Mouse (Mus musculus): ENCODE data around the gene Lsm2. TPM values are rescaled to one million over a fixed set of nuclear protein-coding genes. Genes with fewer than 3 reads are reported as not detected.
"Not testable (repeated sequence)": the region's sequence is repeated elsewhere in the genome, so short reads cannot be mapped to it uniquely, and the experiment has no call there.

The Lsm2 gene
- total RNA-seq, 2 experiments from 2014 or later: 35.9 to 38.5 TPM

DNA sequence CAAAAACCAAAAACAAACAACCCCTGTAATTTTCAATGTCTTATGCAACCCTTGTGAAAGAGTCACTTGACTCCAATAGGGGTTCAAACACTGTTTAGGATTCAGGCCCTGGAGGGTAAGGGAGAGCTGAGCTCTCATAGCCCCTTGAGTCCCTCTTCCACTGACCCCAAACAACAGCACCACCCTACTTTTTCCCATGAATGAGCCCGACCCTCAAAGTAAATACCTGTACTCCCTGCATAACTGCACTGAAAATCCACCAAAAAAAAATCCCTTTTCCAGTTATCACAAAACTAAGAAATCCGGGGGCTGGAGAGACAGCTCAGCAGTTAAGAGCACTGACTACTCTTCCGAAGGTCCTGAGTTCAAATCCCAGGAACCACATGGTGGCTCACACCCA lies 25.8 kb upstream of the Lsm2 start:
- DNase-seq: no peak
- intact Hi-C loops (cut with DNase I): no loop called here

DNA sequence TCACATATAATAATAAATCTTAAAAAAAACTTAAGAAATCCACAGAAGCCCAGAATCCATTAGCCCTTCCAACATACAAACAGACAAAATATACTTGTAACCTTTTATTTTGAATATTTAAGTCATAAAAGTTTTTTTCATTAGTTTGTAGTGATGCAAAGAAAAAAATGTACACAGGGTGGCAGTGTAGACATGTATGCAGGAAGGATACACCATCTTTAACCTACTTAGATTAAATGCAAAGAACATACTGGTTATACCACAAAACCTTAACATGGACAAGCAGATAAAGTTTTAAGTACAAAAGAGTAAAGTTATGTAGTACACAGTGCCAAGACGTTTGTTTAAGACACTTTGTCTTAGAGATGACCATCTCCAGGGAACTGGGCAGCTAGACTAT lies 25.3 kb upstream of the Lsm2 start:
- no peak for DNase-seq
- intact Hi-C loops (cut with DNase I): no loop called here

DNA sequence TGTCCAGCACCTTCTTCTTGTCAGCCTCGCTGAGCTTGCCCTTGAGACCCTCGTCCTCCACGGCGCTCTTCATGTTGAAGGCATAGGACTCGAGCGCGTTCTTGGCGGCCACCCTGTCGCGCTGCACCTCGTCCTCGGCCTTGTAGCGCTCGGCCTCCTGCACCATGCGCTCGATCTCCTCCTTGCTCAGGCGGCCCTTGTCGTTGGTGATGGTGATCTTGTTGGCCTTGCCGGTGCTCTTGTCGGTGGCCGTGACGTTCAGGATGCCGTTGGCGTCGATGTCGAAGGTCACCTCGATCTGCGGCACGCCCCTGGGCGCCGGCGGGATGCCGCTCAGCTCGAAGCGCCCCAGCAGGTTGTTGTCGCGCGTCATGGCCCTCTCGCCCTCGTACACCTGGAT lies 24.4 kb upstream of the Lsm2 start:
- DNase-seq; intact Hi-C loops (cut with DNase I): not testable (repeated sequence)

DNA sequence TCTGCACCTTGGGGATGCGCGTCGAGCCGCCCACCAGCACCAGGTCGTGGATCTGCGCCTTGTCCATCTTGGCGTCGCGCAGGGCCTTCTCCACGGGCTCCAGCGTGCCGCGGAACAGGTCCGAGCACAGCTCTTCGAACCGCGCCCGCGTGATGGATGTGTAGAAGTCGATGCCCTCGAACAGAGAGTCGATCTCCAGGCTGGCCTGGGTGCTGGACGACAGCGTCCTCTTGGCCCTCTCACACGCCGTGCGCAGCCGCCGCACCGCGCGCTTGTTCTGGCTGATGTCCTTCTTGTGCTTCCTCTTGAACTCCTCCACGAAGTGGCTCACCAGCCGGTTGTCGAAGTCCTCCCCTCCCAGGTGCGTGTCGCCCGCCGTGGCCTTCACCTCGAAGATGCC lies 23.7 kb upstream of the Lsm2 start:
- intact Hi-C loops (cut with DNase I); DNase-seq: not testable (repeated sequence)

DNA sequence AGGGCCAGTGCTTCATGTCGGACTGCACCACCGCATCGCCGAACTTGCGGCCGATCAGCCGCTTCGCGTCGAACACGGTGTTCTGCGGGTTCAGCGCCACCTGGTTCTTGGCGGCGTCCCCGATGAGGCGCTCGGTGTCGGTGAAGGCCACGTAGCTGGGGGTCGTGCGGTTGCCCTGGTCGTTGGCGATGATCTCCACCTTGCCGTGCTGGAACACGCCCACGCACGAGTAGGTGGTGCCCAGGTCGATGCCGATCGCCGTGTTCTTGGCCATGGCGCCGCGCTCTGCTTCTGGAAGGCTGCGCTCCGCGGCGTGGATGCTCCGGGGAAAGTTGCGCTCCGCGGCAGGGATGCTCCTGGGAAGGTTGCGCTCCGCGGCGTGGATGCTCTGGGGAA lies 22.9 kb upstream of the Lsm2 start:
- DNase-seq; intact Hi-C loops (cut with DNase I): not testable (repeated sequence)

DNA sequence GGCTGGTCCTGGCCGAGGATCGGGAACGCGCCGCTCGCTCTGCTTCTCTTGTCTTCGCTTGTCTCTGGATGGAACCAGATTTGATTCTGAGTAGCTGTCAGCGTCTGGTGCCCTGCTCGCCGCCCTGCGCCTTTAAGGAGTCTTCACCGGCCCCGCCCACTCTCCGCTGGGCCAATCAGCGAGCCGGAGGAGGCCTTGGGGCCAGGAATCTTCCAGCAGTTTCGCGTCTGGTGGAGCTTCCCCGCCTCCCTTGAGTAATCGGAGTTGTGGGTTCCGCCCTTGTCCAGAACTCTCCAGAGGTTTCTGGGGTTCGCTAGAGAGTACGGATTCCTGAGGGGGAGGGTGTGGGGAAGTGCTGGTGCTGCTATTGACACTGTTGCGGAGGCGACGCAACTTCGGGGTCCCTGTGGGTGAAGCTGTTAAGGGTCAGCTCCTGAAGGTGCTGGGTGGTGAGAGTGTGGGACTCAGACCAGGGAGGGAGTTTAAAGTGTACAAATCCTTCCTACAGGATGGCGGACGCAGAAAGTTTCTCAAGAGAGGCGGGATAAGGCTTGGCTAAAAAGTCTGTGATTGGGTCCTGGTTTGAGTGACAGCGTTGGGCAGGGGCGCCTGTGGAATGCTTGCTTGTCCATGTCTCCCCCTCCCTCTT lies 22.4 kb upstream of the Lsm2 start, which contains the start of gene Hspa1b:
TSS of gene Hspa1b (minus strand) at position 109 of the 649 bp plus-strand sequence.
- intact Hi-C loops (cut with DNase I): not testable (repeated sequence)
- DNase-seq: peak; percentile 69

DNA sequence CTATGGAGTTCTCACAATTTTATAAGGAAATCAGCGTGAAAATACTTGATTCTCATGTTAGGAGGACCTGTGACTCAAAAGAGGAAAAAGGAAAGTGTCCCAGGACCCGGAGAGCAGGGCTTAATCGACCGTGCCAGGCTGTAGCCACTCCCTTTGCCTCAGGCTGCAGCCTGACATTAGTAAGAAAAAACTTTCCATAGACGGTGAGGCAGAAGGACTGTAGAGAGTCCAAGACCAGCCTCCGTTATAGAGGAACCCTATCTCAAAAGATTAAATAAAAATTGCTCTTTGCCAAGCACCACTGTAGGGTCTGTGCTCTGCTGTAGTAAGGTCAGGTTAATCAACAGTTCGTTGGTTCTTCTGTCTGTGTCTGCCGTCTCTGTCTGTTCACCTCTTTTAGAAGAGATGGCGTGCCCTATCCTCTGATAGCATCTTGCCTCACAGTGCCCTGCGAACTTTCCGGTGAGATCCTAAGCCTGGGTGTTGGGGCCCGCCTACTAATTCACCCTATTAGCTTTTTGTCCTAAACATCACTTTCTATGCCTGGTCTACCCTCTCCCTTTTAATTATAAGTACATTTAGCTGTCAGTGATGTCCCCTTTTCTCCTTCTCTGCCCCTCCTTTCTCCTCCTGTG lies 21.7 kb upstream of the Lsm2 start:
- intact Hi-C loops (cut with DNase I): no loop called here

DNA sequence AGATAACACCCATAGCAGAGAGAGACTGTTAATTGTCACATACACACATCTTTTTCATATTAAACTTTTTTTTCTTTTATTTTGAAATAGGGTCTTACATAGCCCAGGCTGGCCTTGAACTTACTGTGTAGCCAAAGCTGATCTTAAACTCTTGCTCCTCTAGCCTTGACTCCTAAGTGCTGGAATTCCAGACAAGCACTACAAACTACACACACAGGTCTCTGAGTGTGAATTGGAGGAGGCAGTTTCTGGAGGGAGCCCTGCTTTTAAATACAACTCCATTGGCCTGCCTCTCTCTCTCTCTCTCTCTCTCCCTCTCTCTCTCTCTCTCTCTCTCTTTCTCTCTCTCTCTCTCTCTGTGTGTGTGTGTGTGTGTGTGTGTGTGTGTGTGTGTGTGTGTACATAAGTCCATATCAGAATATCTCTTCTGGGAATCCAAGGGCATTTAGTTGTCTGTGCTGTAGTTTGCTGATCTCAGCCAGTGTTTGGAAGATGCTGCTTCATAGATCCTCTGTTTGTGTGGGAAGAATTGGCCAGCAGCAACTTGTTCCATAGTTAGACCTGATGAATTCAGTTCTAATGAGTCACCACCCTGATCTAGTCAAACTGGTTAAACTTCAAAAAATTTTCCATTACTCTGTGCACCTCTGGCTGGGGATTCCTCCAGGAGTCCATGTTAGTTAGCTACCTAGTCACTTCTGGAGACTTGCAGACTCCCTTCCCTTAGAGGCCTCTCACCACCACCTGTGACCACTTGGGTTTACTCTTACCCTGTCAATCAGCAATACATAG lies 20.8 kb upstream of the Lsm2 start:
- intact Hi-C loops (cut with DNase I): no loop called here
- DNase-seq: no peak

More for the DNA sequence above, 21.7 kb upstream of the Lsm2 start:
- no peak for DNase-seq

DNA sequence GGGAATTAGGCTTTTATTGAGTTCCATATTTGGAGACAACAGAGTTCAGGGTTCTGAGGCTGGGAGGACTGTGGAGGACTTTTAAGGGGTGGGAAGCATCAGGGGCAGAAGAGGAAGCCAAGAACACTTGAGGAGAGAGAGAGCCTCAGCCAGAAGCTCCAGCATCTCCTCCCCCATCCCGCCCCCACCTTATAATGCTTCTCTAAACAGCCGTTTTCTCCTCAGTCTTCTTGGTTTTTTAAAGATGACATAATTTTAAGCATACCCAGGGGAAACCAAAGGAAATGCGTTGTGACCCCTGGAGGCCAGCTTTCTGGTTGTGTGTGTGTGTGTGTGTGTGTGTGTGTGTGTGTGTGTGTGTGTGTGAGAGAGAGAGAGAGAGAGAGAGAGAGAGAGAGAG lies 19.5 kb upstream of the Lsm2 start:
- intact Hi-C loops (cut with DNase I): no loop called here
- no peak for DNase-seq

DNA sequence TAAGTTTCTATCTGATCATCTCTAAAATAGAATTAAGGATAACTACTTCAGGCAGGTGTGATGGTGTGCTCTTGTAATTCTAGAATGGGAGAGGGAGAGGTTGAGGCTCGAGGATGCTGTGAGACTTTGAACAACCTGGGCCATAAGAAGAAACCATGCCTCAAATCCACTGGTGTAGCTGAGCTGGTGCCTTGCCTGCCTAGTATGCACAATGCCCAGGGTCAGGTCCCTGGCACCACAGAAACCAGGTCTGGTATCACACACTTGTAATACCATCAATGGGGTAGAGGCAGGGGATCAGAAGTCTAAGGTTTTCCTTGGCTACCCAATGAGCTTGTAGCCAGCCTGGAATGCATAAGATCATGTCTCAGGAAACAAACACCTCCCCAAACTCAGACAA lies 18.8 kb upstream of the Lsm2 start:
- intact Hi-C loops (cut with DNase I): no loop called here
- DNase-seq: no peak

DNA sequence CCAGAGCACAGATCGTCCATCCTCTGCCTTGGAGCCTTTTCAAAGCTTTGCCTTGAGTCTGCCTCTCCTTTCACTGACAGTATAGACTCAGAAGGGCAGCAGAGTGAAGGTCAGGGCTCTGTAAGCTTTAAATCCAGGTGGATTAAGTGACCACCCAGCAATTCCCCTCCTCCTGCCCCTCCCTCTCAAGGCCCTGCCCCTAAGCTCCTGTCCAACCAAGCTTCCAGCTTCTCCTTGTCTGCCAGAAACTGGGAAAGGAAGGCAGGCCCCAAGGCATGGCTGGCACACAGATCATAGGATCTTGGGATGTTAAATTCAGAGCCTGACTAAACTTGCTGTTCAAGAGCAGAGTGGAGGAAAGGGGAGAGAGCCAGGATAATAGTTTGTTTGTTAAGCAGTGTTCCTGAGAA lies 17.0 kb upstream of the Lsm2 start:
- intact Hi-C loops (cut with DNase I): no loop called here
- no peak for DNase-seq

DNA sequence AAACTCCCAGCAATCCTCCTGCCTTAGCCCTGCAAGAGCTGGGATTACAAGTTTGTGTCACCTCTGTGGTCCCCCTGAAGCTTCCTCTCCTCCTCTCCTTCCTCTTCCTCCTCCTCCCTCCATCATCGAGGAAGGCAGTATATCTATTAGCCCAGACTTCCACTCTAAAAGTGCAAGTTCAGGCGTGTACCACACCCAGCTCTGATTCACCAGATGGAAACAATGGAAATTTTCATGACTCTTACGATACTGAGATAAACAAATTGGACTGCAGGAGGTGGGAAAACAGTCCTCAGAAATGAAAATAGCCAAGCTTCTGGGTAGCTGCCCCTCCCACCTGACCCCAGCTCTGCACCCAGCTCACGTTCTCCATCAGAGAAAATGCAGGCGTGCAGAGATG lies 16.0 kb upstream of the Lsm2 start:
- intact Hi-C loops (cut with DNase I): no loop called here
- no peak for DNase-seq

DNA sequence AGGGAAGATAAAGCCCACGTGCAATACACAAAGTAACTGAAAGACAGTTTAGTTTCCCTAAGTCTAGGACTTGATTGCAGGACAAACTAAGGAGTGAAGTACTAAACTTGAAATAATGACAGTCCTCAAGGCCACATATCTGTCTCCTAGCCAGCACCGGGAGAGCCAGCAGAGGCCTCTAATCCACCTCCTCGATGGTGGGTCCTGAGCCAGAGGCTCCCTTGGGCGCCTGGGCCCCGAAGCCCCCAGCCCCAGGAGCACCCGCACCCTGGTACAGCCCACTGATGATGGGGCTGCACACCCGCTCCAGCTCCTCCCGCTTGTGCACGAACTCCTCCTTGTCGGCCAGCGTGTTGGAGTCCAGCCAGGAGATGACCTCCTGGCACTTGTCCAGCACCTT lies 11.8 kb upstream of the Lsm2 start, which contains the start of gene Gm20481:
TSS of gene Gm20481 (plus strand) at position 91 of the 400 bp plus-strand sequence.
- DNase-seq; intact Hi-C loops (cut with DNase I): not testable (repeated sequence)

DNA sequence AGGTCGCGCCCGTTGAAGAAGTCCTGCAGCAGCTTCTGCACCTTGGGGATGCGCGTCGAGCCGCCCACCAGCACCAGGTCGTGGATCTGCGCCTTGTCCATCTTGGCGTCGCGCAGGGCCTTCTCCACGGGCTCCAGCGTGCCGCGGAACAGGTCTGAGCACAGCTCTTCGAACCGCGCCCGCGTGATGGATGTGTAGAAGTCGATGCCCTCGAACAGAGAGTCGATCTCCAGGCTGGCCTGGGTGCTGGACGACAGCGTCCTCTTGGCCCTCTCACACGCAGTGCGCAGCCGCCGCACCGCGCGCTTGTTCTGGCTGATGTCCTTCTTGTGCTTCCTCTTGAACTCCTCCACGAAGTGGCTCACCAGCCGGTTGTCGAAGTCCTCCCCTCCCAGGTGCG lies 10.8 kb upstream of the Lsm2 start:
- intact Hi-C loops (cut with DNase I); DNase-seq: not testable (repeated sequence)

DNA sequence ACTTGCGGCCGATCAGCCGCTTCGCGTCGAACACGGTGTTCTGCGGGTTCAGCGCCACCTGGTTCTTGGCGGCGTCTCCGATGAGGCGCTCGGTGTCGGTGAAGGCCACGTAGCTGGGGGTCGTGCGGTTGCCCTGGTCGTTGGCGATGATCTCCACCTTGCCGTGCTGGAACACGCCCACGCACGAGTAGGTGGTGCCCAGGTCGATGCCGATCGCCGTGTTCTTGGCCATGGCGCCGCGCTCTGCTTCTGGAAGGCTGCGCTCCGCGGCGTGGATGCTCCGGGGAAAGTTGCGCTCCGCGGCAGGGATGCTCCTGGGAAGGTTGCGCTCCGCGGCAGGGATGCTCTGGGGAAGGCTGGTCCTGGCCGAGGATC lies 10.0 kb upstream of the Lsm2 start:
- DNase-seq; intact Hi-C loops (cut with DNase I): not testable (repeated sequence)

DNA sequence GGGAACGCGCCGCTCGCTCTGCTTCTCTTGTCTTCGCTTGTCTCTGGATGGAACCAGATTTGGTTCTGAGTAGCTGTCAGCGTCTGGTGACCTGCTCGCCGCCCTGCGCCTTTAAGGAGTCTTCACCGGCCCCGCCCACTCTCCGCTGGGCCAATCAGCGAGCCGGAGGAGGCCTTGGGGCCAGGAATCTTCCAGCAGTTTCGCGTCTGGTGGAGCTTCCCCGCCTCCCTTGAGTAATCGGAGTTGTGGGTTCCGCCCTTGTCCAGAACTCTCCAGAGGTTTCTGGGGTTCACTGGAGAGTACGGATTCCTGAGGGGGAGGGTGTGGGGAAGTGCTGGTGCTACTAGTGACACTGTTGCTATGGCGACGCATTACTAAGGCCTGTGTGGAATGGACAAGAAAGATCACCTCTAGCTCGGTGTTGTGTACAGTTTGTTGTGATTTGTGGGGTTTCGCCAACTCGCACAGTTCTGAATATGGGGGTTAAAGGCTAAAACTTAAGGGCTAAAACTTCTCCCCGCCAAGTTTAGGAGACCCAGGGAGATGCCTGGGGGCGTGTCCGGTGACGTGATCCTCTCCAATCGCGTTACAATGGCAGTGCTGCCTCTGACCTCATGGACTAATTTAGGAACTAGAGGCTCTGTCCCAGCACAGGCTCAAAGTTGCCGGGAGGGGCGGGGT lies 9.5 kb upstream of the Lsm2 start, which contains the start of the genes Hspa1a and Hspa1l:
TSS of gene Hspa1a (minus strand) at position 88 of the 681 bp plus-strand sequence.
TSS of gene Hspa1l (plus strand) at position 635 of the 681 bp plus-strand sequence.
- peak; percentile 50 for DNase-seq
- intact Hi-C loops (cut with DNase I): not testable (repeated sequence)

DNA sequence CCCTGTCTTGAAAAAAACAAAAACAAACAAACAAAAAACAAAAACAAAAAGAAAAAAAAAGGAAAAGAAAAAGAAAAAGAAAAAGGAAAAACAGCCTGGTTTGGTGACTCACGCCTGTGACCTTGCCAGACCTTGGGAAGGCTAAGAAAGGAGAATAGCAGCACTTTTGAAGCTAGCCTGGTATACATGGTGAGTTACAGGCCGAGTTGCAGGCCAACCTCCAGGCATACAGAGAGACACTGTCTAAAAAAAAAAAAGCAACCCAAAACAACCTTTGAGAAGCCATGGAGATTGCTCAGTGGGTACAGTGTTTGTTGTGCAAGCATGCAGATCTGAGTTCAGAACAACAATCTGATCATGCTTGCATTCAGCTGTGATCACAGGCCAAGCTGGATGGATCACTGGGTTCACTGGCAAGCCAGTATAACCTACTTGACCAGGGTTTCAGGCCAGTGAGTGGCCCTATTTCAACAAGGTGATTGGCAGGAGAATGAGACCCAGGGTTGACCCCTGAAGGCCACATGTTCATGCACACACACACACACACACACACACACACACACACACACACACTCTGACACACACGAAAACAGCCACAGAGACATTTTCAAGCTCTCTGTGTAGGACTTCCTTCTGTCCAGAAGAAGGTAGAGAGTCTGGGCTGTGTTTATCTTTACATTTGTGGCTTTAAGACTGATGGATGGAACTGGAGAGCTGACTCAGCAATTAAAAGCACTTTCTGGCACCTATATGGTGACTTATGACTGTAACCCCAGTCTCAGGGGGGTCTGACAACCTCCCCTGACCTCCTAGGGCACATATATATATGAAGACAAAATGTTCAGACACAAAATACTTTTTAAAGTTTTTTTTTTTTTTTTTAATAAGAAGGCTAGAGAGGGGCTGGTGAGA lies 5.8 kb upstream of the Lsm2 start:
- intact Hi-C loops (cut with DNase I): no loop called here

DNA sequence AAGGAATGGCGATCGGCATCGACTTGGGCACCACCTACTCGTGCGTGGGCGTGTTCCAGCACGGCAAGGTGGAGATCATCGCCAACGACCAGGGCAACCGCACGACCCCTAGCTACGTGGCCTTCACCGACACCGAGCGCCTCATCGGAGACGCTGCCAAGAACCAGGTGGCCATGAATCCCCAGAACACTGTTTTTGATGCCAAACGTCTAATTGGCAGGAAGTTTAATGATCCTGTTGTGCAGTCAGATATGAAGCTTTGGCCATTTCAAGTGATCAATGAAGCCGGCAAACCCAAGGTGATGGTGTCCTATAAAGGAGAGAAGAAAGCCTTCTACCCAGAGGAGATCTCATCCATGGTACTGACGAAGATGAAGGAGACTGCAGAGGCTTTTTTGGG lies 4.7 kb upstream of the Lsm2 start:
- intact Hi-C loops (cut with DNase I): no loop called here
- no peak for DNase-seq

More for the DNA sequence above, 5.8 kb upstream of the Lsm2 start:
- no peak for DNase-seq

DNA sequence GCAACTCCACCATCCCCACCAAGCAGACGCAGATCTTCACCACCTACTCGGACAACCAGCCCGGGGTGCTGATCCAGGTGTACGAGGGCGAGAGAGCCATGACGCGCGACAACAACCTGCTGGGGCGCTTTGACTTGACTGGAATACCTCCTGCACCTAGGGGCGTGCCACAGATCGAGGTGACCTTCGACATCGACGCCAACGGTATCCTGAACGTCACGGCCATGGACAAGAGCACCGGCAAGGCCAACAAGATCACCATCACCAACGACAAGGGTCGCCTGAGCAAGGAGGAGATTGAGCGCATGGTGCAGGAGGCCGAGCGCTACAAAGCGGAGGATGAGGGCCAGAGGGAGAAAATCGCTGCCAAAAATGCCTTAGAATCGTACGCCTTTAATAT lies 3.4 kb upstream of the Lsm2 start:
- intact Hi-C loops (cut with DNase I): no loop called here
- DNase-seq: no peak

DNA sequence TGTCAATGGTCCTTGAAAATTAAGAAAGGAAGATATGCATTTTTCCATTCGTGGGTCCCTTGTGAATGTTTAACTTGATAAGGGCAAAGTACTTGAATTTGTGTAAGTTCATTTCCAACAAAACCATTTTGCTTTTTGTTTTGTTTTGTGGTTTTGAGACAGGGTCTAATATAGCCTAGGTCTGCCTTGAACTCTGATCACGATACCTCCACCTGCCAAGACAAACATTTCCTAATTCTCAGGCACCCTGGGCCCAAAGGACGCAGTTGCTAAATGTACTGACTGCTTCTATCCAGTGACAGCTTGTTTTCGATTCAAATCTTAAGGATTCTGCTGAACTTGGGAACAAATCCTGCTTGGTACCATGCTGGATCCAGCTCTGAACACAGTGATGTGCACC lies 2.0 kb upstream of the Lsm2 start:
- no peak for DNase-seq
- intact Hi-C loops (cut with DNase I): no loop called here

Data from left cerebral cortex, postnatal 4 days (tissue).